Mouse (Mus musculus): Measurements from ENCODE around the gene Dhrs13.

GRCm38 (mm10) chr11:77984836-77985231 lies 47.2 kb upstream of the Dhrs13 start:
- TF ChIP-seq CHD2 (IDR thresholded peaks at IDR 0.05; ENCODE audit: low read depth, low read length), result no peak
- TF ChIP-seq ZC3H11A (IDR thresholded peaks at IDR 0.05; ENCODE audit: borderline replicate concordance, low read depth, low read length), result no peak
- TF ChIP-seq ZNF384 (IDR thresholded peaks at IDR 0.05; ENCODE audit: low read depth, low read length), result no peak
- no peak for TF ChIP-seq MAFK (IDR thresholded peaks at IDR 0.05; ENCODE audit: insufficient read depth, low read depth, low read length)
- no peak for TF ChIP-seq HCFC1 (IDR thresholded peaks at IDR 0.05; ENCODE audit: borderline replicate concordance, insufficient read depth, low read length)
